Mouse (Mus musculus) pancreas, adult 10 weeks (tissue): ENCODE data around the gene Fbxl12. TPM values are rescaled to one million over a fixed set of nuclear protein-coding genes. Genes with fewer than 3 reads are reported as not detected.

ENCODE experiments used
- polyA plus RNA-seq: library from polyadenylated mRNA; stranded (reverse); fragments of 350-450 nt; fragmentation: Illumina TruSeq; extraction: RNeasy Lipid Tissue Mini Kit (QIAGEN cat#74804); gene quantifications from one replicate; pipeline ENCODE4 v1.2.3, GENCODE M21; 2015; ENCODE audit warnings: low read depth, low replicate concordance; ENCODE audit not compliant: insufficient read depth

Fbxl12 gene
- polyA plus RNA-seq: 8.1 TPM

DNA sequence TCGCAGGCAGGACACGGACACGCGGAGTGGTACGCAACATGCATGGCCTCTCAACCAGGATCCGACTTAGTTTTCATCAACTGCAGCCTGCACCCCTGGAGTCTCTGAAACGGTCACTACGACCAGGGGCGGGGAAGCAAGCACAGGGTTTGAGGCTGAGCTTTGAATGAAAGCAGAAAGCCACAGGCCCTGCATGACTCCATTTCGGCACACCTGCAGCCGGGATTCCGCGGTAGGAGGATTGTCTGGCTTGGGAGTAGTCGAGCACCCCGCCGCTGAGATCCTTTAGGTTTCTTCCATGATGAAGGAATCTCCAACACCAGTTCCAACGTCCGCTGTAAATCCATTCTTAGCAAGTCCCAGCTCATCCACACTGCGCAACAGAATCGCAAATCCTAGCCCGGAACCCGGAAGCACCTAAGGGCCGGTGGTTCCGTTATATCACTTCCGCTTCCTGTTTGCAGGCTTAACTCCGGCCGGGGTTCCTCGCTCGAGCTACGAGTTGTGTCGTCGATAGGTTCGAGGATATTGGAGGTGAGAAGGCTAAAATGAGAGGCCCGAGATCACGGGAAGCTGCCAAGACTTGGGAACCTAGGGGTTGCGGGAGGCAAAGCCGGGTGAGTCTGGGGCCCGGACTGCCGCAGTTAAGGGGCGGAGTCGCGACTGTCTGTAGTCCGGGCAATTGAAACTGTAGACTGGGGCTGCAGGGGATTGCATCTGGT lies at the start of gene Fbxl12:
Fbxl12 (minus strand) TSS at position 408 of the 722 bp plus-strand sequence.

GRCm38 (mm10) chr9:20651602-20652259 lies 7.2 kb upstream of the Fbxl12 start, which contains the start of gene Pin1:
Pin1 (plus strand) TSS chr9:20652095.

GRCm38 (mm10) chr9:20642101-20642895 lies 2.3 kb downstream of the Fbxl12 start, which contains the start of gene Ubl5:
Ubl5 (plus strand) TSS chr9:20642878.

GRCm38 (mm10) chr9:20581175-20581634 lies 63.4 kb downstream of the Fbxl12 start, which contains the start of gene Zfp846:
Zfp846 (plus strand) TSS chr9:20581291.

Other genes with a start within 250 kb of the Fbxl12 start
- 1.8 TPM for gene Zfp26, start 184.6 kb downstream of the Fbxl12 start, polyA plus RNA-seq
- gene Zfp426, start 152.0 kb downstream of the Fbxl12 start, polyA plus RNA-seq: 3.7 TPM
- gene Zfp266, start 123.3 kb downstream of the Fbxl12 start, polyA plus RNA-seq: 3.6 TPM
- 1.9 TPM for gene Zfp846, start 63.5 kb downstream of the Fbxl12 start, polyA plus RNA-seq
- gene Ubl5, start 1.9 kb downstream of the Fbxl12 start, polyA plus RNA-seq: 85.3 TPM
- gene Pin1, start 7.3 kb upstream of the Fbxl12 start, polyA plus RNA-seq: 2.8 TPM
- 0.57 TPM for gene Olfm2, start 101.6 kb upstream of the Fbxl12 start, polyA plus RNA-seq
- gene Col5a3, start 170.3 kb upstream of the Fbxl12 start, polyA plus RNA-seq: 10.9 TPM
- not detected for gene Rdh8, start 173.7 kb upstream of the Fbxl12 start, polyA plus RNA-seq
- gene A230050P20Rik, start 223.9 kb upstream of the Fbxl12 start, polyA plus RNA-seq: 12.9 TPM
- gene Angptl6, start 235.0 kb upstream of the Fbxl12 start, polyA plus RNA-seq: 1.1 TPM
- 21.0 TPM for gene Ppan, start 243.4 kb upstream of the Fbxl12 start, polyA plus RNA-seq